Mouse (Mus musculus): ENCODE results near the gene Gm29094. TPM values are rescaled to one million over a fixed set of nuclear protein-coding genes. Genes with fewer than 3 reads are reported as not detected.

Gm29094 gene
- polyA plus RNA-seq, 1 experiment from 2014 or later: not detected

GRCm38 (mm10) chr9:89264571-89264970 lies 65.4 kb downstream of the Gm29094 start:
- ATAC-seq (replicated peaks; ENCODE audit: insufficient number of reproducible peaks, low FRiP score, low TSS enrichment): no peak
- WGBS (ENCODE audit: insufficient replicate concordance): 80% methylated on average over 1 of the region's 1 CpGs
- H3K27me3 ChIP-seq (ENCODE audit: control insufficient read depth, insufficient read depth, low read length): no peaks in the 10 kb centered on the region
- H3K27ac ChIP-seq (ENCODE audit: low read depth, low read length): no peak overlapping the region
- no peak overlapping the region for H3K9ac ChIP-seq (ENCODE audit: low read depth, low read length)
- no peaks in the 10 kb centered on the region for H3K4me1 ChIP-seq (ENCODE audit: control insufficient read depth, insufficient read depth, low read length)
- H3K4me2 ChIP-seq: no peak overlapping the region
- no peaks in the 10 kb centered on the region for H3K36me3 ChIP-seq (ENCODE audit: control insufficient read depth, insufficient read depth, low read length)
- H3K9me3 ChIP-seq (replicated peaks; ENCODE audit: control insufficient read depth, low read length): no peaks in the 10 kb centered on the region
- H3K4me3 ChIP-seq (ENCODE audit: low read depth, low read length): no peak overlapping the region

Other genes starting within 250 kb of the Gm29094 start
- gene Bcl2a1a, start 242.5 kb upstream of the Gm29094 start, polyA plus RNA-seq (2014; fragmentation: Nextera tagmentation; extraction: Ambion mirVana): not detected in 2 replicates
- gene Trim43b, start 106.5 kb upstream of the Gm29094 start, polyA plus RNA-seq (2014; fragmentation: Nextera tagmentation; extraction: Ambion mirVana): not detected in 2 replicates
- 0.66 TPM in 1 of 2 replicates, not detected in the other for gene Bcl2a1b, start 170 bp upstream of the Gm29094 start, polyA plus RNA-seq (2014; fragmentation: Nextera tagmentation; extraction: Ambion mirVana)
- 15.1 and 15.5 TPM in 2 replicates for gene Mthfs, start 11.3 kb downstream of the Gm29094 start, polyA plus RNA-seq (2014; fragmentation: Nextera tagmentation; extraction: Ambion mirVana)

Measured in heart, embryonic 11.5 days (tissue).